26 mouse cellular contexts compared by ENCODE assay signal in genomic region chr4:64011308-64011707, GRCm38 (mm10). TPM values are rescaled to one million over a fixed set of nuclear protein-coding genes. Genes with fewer than 3 reads are reported as not detected.
DNase-seq lines count a peak whose midpoint lies in the region; ATAC-seq and TF ChIP-seq lines count a peak whose summit lies in the region.
"Had no signal": no experiment of that assay in that cellular context is flagged by ENCODE, and none has a peak within 500 bp of the region (broad histone marks: within the 10 kb centered on the region; RNA-seq: fewer than 3 reads in every experiment).

No protein-coding gene starts in this region.

- H3K4me2 ChIP-seq in embryonic facial prominence, embryonic 14.5 days (ENCODE audit: low read depth, low read length), result no peak overlapping the region
- H3K4me2 ChIP-seq in stomach, embryonic 14.5 days (replicated peaks; ENCODE audit: low read depth, low read length), result no peak overlapping the region
- H3K4me2 ChIP-seq in stomach, postnatal 0 days (replicated peaks; ENCODE audit: low read depth), result no peak overlapping the region
- no peak overlapping the region for H3K4me2 ChIP-seq in stomach, embryonic 16.5 days (ENCODE audit: low read depth, low read length)
- H3K4me2 ChIP-seq in neural tube, embryonic 15.5 days, result no peak overlapping the region
- H3K4me2 ChIP-seq: embryonic facial prominence, embryonic 13.5 days; heart, embryonic 13.5 days; hindbrain, embryonic 15.5 days had no signal

- DNase-seq in embryonic facial prominence, embryonic 14.5 days (ENCODE audit: low spot score), result peak; percentile 39
- no peak for DNase-seq in embryonic facial prominence, embryonic 10.5 days (ENCODE audit: low spot score)
- no peak for DNase-seq in stomach, postnatal 0 days (ENCODE audit: low spot score)
- peak; percentile 12 for DNase-seq in brain, adult 2 months (ENCODE audit: low read depth, low spot score)
- DNase-seq in testis, postnatal 10 days (ENCODE audit: low spot score), result no peak
- DNase-seq: adrenal gland, postnatal 14 days; cerebellum, adult 18-20 months; cerebellum, adult 9-10 months; cerebellum, postnatal 14 days; gastrocnemius, postnatal 10 days; gastrocnemius, postnatal 36 days; heart, adult 2 months; heart, postnatal 14 days; heart, postnatal 4 days; kidney, adult 18-20 months had no signal

- no peak overlapping the region for H3K27ac ChIP-seq in embryonic facial prominence, embryonic 14.5 days (replicated peaks; ENCODE audit: low read depth, low read length)
- no peak overlapping the region for H3K27ac ChIP-seq in embryonic facial prominence, embryonic 10.5 days (replicated peaks)
- no peak overlapping the region for H3K27ac ChIP-seq in stomach, embryonic 14.5 days (ENCODE audit: low read length)
- no peak overlapping the region for H3K27ac ChIP-seq in stomach, postnatal 0 days (replicated peaks)
- H3K27ac ChIP-seq in stomach, embryonic 16.5 days (ENCODE audit: low read length), result no peak overlapping the region
- H3K27ac ChIP-seq in neural tube, embryonic 15.5 days (replicated peaks), result no peak overlapping the region
- H3K27ac ChIP-seq: embryonic facial prominence, embryonic 13.5 days; forebrain, embryonic 10.5 days; heart, adult 2 months; heart, embryonic 10.5 days; heart, embryonic 13.5 days; hindbrain, embryonic 15.5 days had no signal

- TF ChIP-seq EP300 in stomach, postnatal 0 days (optimal IDR thresholded peaks at IDR 0.05), result no peak

- ATAC-seq in embryonic facial prominence, embryonic 14.5 days (ENCODE audit: low read depth), result peak; percentile 47; the same call in 1 of the 2 replicates
- 0 out of 2 replicates have a peak, but pooled peaks have one; percentile 37 for ATAC-seq in stomach, embryonic 14.5 days (ENCODE audit: insufficient number of reproducible peaks, insufficient read depth, low FRiP score, low read depth)
- no peak for ATAC-seq in stomach, postnatal 0 days (ENCODE audit: low FRiP score, low TSS enrichment)
- peak; percentile 56; the same call in 1 of the 2 replicates for ATAC-seq in stomach, embryonic 16.5 days (ENCODE audit: insufficient read depth, low FRiP score)
- no peak for ATAC-seq in neural tube, embryonic 15.5 days (ENCODE audit: low FRiP score)
- ATAC-seq: forebrain, embryonic 14.5 days; inflammation-experienced regulatory T-cells, adult 6 months; intestine, embryonic 16.5 days had no signal

- no peaks in the 10 kb centered on the region for H3K27me3 ChIP-seq in embryonic facial prominence, embryonic 14.5 days (replicated peaks; ENCODE audit: control insufficient read depth, insufficient read depth, low read length)
- H3K27me3 ChIP-seq in embryonic facial prominence, embryonic 10.5 days (replicated peaks; ENCODE audit: low read depth, poor library complexity, severe bottlenecking), result no peaks in the 10 kb centered on the region
- H3K27me3 ChIP-seq in stomach, embryonic 14.5 days (ENCODE audit: control insufficient read depth, insufficient read depth, low read length), result no peaks in the 10 kb centered on the region
- H3K27me3 ChIP-seq in stomach, postnatal 0 days (ENCODE audit: control insufficient read depth, insufficient read depth, low read length), result no peaks in the 10 kb centered on the region
- no peaks in the 10 kb centered on the region for H3K27me3 ChIP-seq in stomach, embryonic 16.5 days (ENCODE audit: control insufficient read depth, insufficient read depth, low read length)
- H3K27me3 ChIP-seq in neural tube, embryonic 15.5 days (replicated peaks), result no peaks in the 10 kb centered on the region
- H3K27me3 ChIP-seq: embryonic facial prominence, embryonic 13.5 days; heart, embryonic 13.5 days; hindbrain, embryonic 15.5 days had no signal

- no peak for TF ChIP-seq CTCF in stomach, postnatal 0 days (IDR thresholded peaks at IDR 0.05; ENCODE audit: low read depth)

- H3K9ac ChIP-seq in embryonic facial prominence, embryonic 14.5 days (ENCODE audit: low read depth, low read length), result no peak overlapping the region
- no peak overlapping the region for H3K9ac ChIP-seq in stomach, embryonic 14.5 days (replicated peaks; ENCODE audit: low read depth, low read length)
- no peak overlapping the region for H3K9ac ChIP-seq in stomach, postnatal 0 days (ENCODE audit: low read length)
- no peak overlapping the region for H3K9ac ChIP-seq in stomach, embryonic 16.5 days (ENCODE audit: low read length)
- H3K9ac ChIP-seq in neural tube, embryonic 15.5 days (replicated peaks), result no peak overlapping the region
- H3K9ac ChIP-seq: embryonic facial prominence, embryonic 13.5 days; heart, embryonic 13.5 days; hindbrain, embryonic 15.5 days had no signal

- WGBS in embryonic facial prominence, embryonic 14.5 days, result 31% methylated on average over 2 of the region's 2 CpGs
- WGBS in embryonic facial prominence, embryonic 10.5 days, result 36% methylated on average over 2 of the region's 2 CpGs
- 16% methylated on average over 2 of the region's 2 CpGs for WGBS in stomach, embryonic 14.5 days
- 25% methylated on average over 2 of the region's 2 CpGs for WGBS in stomach, postnatal 0 days
- WGBS in stomach, embryonic 16.5 days, result 31% methylated on average over 2 of the region's 2 CpGs
- 37% methylated on average over 2 of the region's 2 CpGs for WGBS in neural tube, embryonic 15.5 days

- no peak overlapping the region for H3K4me3 ChIP-seq in embryonic facial prominence, embryonic 14.5 days (ENCODE audit: low read depth, low read length)
- H3K4me3 ChIP-seq in embryonic facial prominence, embryonic 10.5 days, result no peak overlapping the region
- no peak overlapping the region for H3K4me3 ChIP-seq in stomach, embryonic 14.5 days (ENCODE audit: low read depth, low read length)
- H3K4me3 ChIP-seq in stomach, postnatal 0 days (ENCODE audit: low read depth, low read length), result no peak overlapping the region
- no peak overlapping the region for H3K4me3 ChIP-seq in stomach, embryonic 16.5 days (replicated peaks; ENCODE audit: low read length)
- H3K4me3 ChIP-seq in neural tube, embryonic 15.5 days (replicated peaks), result no peak overlapping the region
- H3K4me3 ChIP-seq: embryonic facial prominence, embryonic 13.5 days; forebrain, embryonic 10.5 days; heart, adult 2 months; heart, embryonic 10.5 days; heart, embryonic 13.5 days; hindbrain, embryonic 15.5 days had no signal

- H3K4me1 ChIP-seq in embryonic facial prominence, embryonic 14.5 days (ENCODE audit: control insufficient read depth, insufficient read depth, low read length), result no peaks in the 10 kb centered on the region
- no peaks in the 10 kb centered on the region for H3K4me1 ChIP-seq in embryonic facial prominence, embryonic 10.5 days
- H3K4me1 ChIP-seq in stomach, embryonic 14.5 days (ENCODE audit: control insufficient read depth, insufficient read depth, low read length), result no peaks in the 10 kb centered on the region
- no peaks in the 10 kb centered on the region for H3K4me1 ChIP-seq in stomach, postnatal 0 days (replicated peaks; ENCODE audit: control insufficient read depth, insufficient read depth)
- H3K4me1 ChIP-seq in stomach, embryonic 16.5 days (ENCODE audit: control insufficient read depth, insufficient read depth, low read length), result no peaks in the 10 kb centered on the region
- H3K4me1 ChIP-seq in neural tube, embryonic 15.5 days, result no peaks in the 10 kb centered on the region
- H3K4me1 ChIP-seq: embryonic facial prominence, embryonic 13.5 days; forebrain, embryonic 10.5 days; heart, embryonic 10.5 days; heart, embryonic 13.5 days; hindbrain, embryonic 15.5 days had no signal

- peaks cover 29% of the 10 kb centered on the region for H3K36me3 ChIP-seq in embryonic facial prominence, embryonic 14.5 days (ENCODE audit: control insufficient read depth, insufficient read depth, low read length)
- H3K36me3 ChIP-seq in embryonic facial prominence, embryonic 10.5 days (replicated peaks), result no peaks in the 10 kb centered on the region
- H3K36me3 ChIP-seq in stomach, embryonic 14.5 days (ENCODE audit: control insufficient read depth, insufficient read depth, low read length), result no peaks in the 10 kb centered on the region
- H3K36me3 ChIP-seq in stomach, postnatal 0 days (ENCODE audit: control insufficient read depth, insufficient read depth, low read length), result no peaks in the 10 kb centered on the region
- no peaks in the 10 kb centered on the region for H3K36me3 ChIP-seq in stomach, embryonic 16.5 days (ENCODE audit: control insufficient read depth, insufficient read depth, low read length)
- no peaks in the 10 kb centered on the region for H3K36me3 ChIP-seq in neural tube, embryonic 15.5 days
- H3K36me3 ChIP-seq: forebrain, embryonic 10.5 days; heart, embryonic 10.5 days; hindbrain, embryonic 15.5 days had no signal

- H3K9me3 ChIP-seq in embryonic facial prominence, embryonic 14.5 days (ENCODE audit: control insufficient read depth, low read length), result no peaks in the 10 kb centered on the region
- H3K9me3 ChIP-seq in embryonic facial prominence, embryonic 10.5 days, result no peaks in the 10 kb centered on the region
- no peaks in the 10 kb centered on the region for H3K9me3 ChIP-seq in stomach, embryonic 14.5 days (ENCODE audit: control insufficient read depth, low read depth, low read length)
- H3K9me3 ChIP-seq in stomach, postnatal 0 days (ENCODE audit: control insufficient read depth, low read length), result no peaks in the 10 kb centered on the region
- H3K9me3 ChIP-seq in stomach, embryonic 16.5 days (replicated peaks; ENCODE audit: control insufficient read depth, low read length), result no peaks in the 10 kb centered on the region
- H3K9me3 ChIP-seq in neural tube, embryonic 15.5 days (replicated peaks), result no peaks in the 10 kb centered on the region
- H3K9me3 ChIP-seq: embryonic facial prominence, embryonic 13.5 days; forebrain, embryonic 10.5 days; heart, embryonic 10.5 days; heart, embryonic 13.5 days; hindbrain, embryonic 15.5 days had no signal

RNA-seq across cellular contexts. Expression of gene Tnc, which starts 35.5 kb away (rescaled TPM):
- polyA plus RNA-seq in embryonic facial prominence, embryonic 14.5 days (2014; fragmentation: Nextera tagmentation; extraction: Ambion mirVana), result 95.7 and 97.5 TPM in 2 replicates
- polyA plus RNA-seq in embryonic facial prominence, embryonic 10.5 days (2016; fragmentation: Nextera tagmentation; extraction: Ambion mirVana), result 2.9 and 7.1 TPM in 2 replicates
- 12.3 and 14.3 TPM in 2 replicates for polyA plus RNA-seq in stomach, embryonic 14.5 days (2014; fragmentation: Nextera tagmentation; extraction: Ambion mirVana)
- polyA plus RNA-seq in stomach, postnatal 0 days (2015; fragmentation: Nextera tagmentation; extraction: Ambion mirVana), result 19.9 and 24.1 TPM in 2 replicates
- polyA plus RNA-seq in stomach, embryonic 16.5 days (2015; fragmentation: Nextera tagmentation; extraction: Ambion mirVana), result 25.2 and 31.3 TPM in 2 replicates
- polyA plus RNA-seq in neural tube, embryonic 15.5 days (2015; fragmentation: Nextera tagmentation; extraction: Ambion mirVana), result 54.4 and 67.0 TPM in 2 replicates

Comparison
In these comparisons a context has a peak if more than half of its experiments do, and no peak if none do; other contexts are left out.
1. ATAC-seq: peak in embryonic facial prominence, embryonic 14.5 days (single experiment), stomach, embryonic 14.5 days (single experiment) and stomach, embryonic 16.5 days (single experiment); none in stomach, postnatal 0 days (single experiment) and neural tube, embryonic 15.5 days (single experiment).
2. DNase-seq: peak in embryonic facial prominence, embryonic 14.5 days (single experiment) and brain, adult 2 months (single experiment); none in embryonic facial prominence, embryonic 10.5 days (single experiment), stomach, postnatal 0 days (single experiment) and testis, postnatal 10 days (single experiment).